Mouse (Mus musculus): ENCODE data around the gene Syt16. TPM values are rescaled to one million over a fixed set of nuclear protein-coding genes. Genes with fewer than 3 reads are reported as not detected.

The Syt16 gene
- total and polyA plus RNA-seq, 2 experiments from 2014 or later: 102 to 114 TPM

DNA sequence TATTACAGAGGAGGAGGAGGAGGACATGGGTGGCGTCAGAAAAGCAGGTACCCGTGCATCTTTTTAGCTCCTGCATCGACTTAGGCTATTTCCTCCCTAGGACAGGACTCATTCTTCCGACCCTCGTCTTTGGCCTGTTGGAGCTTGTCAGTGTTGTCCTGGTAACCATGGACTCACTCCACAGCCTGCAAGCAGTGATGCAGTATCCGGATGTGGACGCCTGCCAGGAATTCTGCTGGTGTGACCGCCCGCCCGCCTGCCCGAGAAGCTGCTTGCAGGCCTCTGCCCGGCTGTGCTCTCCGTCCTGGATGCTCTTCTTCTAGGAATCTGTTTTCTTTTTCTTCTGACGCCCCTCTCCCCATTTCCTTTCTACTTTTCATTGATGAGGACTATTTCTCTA, 14.9 kb upstream of the Syt16 start:
- Histone ChIP-seq H3K27me3 (ENCODE audit: insufficient read depth, low read length) (no peaks in the 10 kb centered on the region), H3K4me2 (ENCODE audit: low read depth) (no peak overlapping the region), H3K4me3 (ENCODE audit: low read depth, low read length) (no peak overlapping the region), H3K9ac (no peak overlapping the region), H3K27ac (ENCODE audit: low read depth, low read length) (no peak overlapping the region), H3K36me3 (ENCODE audit: insufficient read depth) (peaks cover 49% of the 10 kb centered on the region), H3K4me1 (ENCODE audit: insufficient read depth) (no peaks in the 10 kb centered on the region), H3K9me3 (ENCODE audit: low read length) (no peaks in the 10 kb centered on the region)
- no peak for TF ChIP-seq CTCF (IDR thresholded peaks at IDR 0.05; ENCODE audit: low read depth)
- WGBS: 25% methylated on average over 14 of the region's 14 CpGs
- peak; percentile 89 for ATAC-seq
- peak; percentile 84 for DNase-seq

DNA sequence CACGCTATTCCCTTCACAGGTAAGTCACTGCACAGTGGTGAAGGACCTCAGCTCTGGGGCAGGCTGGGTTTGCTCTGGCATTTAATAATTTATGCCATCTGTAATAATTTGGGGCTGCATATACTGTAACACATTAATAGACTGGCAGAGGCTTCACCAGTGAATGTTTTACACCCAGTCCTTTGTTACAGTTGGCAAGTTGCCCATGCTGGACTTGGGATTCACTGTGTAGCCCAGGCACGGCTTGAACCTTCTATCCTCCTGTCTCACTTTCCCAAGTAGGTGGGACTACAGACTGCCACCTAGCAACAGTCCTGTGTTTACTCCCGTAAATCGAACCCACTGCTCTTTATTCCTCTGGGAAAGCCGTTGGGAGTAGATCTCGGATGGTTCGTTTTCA, 11.2 kb upstream of the Syt16 start:
- DNase-seq: no peak
- 76% methylated on average over 7 of the region's 7 CpGs for WGBS

DNA sequence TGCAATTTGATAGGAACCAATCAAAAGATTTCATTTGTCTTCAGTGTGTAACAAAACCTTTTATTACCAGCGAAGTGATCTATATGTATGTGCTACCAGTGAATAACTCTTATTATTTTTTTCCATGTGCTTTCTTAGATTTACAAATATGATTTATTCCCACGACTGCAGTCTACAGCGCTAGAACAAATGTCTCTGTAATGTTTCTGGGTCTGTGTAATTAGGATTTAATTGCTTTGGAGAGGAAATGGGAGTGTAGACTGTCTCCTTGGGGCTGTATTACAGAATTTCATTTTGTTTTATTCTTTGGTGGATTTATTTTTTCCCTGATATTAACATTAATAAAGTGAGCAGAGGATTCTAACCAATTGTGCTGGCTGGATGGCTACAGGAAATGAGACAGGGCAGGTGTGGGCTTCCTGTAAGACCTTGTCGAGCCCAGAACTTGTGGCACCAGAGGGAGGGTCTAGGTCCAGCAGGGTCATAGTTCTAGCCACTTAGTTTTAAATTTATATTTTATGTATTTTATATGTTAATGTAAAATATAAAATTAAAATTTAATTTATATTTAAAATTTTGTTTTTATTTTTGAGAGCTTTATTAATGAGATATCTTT, 9.0 kb upstream of the Syt16 start:
- H3K27ac ChIP-seq (ENCODE audit: low read depth, low read length): no peak overlapping the region
- H3K27me3 ChIP-seq (ENCODE audit: insufficient read depth, low read length): no peaks in the 10 kb centered on the region
- no peaks in the 10 kb centered on the region for H3K4me1 ChIP-seq (ENCODE audit: insufficient read depth)
- H3K9me3 ChIP-seq (ENCODE audit: low read length): no peaks in the 10 kb centered on the region
- DNase-seq (no peak), ATAC-seq (no peak)
- no peak overlapping the region for H3K9ac ChIP-seq
- TF ChIP-seq CTCF (IDR thresholded peaks at IDR 0.05; ENCODE audit: low read depth): no peak
- WGBS: 81% methylated on average over 4 of the region's 4 CpGs
- no peak overlapping the region for H3K4me3 ChIP-seq (ENCODE audit: low read depth, low read length)
- H3K36me3 ChIP-seq (ENCODE audit: insufficient read depth): peaks cover 16% of the 10 kb centered on the region
- H3K4me2 ChIP-seq (ENCODE audit: low read depth): no peak overlapping the region

More for the DNA sequence above, 11.2 kb upstream of the Syt16 start:
- Histone ChIP-seq H3K36me3 (ENCODE audit: insufficient read depth) (peaks cover 26% of the 10 kb centered on the region), H3K9ac (no peak overlapping the region), H3K27ac (ENCODE audit: low read depth, low read length) (0 out of 2 replicates have a peak overlapping the region, but pooled peaks have one; percentile 43), H3K4me1 (ENCODE audit: insufficient read depth) (no peaks in the 10 kb centered on the region), H3K4me2 (ENCODE audit: low read depth) (no peak overlapping the region), H3K4me3 (ENCODE audit: low read depth, low read length) (no peak overlapping the region), H3K27me3 (ENCODE audit: insufficient read depth, low read length) (no peaks in the 10 kb centered on the region), H3K9me3 (ENCODE audit: low read length) (no peaks in the 10 kb centered on the region)
- TF ChIP-seq CTCF (IDR thresholded peaks at IDR 0.05; ENCODE audit: low read depth): no peak
- no peak for ATAC-seq

DNA sequence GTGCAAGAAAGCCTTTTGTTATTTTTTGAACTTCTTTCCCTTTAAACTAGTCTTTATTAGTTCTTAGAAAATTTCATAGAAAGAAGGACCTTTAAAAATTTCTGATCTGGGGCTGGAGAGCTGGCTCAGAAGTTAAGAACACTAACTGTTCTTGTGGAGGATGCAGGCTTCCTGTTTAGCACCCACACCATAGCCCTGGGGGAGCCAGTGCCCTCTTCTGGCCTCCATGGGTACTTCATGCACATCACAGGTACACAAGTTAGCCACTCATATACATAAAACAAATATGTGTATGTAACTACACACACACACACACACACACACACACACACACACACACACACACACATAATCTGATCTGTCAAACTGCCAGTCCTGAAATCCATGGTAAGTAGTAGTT, 7.9 kb upstream of the Syt16 start:
- Histone ChIP-seq H3K36me3 (ENCODE audit: insufficient read depth) (peaks cover 9% of the 10 kb centered on the region), H3K4me3 (ENCODE audit: low read depth, low read length) (no peak overlapping the region), H3K27me3 (ENCODE audit: insufficient read depth, low read length) (no peaks in the 10 kb centered on the region), H3K4me1 (ENCODE audit: insufficient read depth) (no peaks in the 10 kb centered on the region), H3K27ac (ENCODE audit: low read depth, low read length) (no peak overlapping the region), H3K4me2 (ENCODE audit: low read depth) (no peak overlapping the region), H3K9ac (no peak overlapping the region), H3K9me3 (ENCODE audit: low read length) (no peaks in the 10 kb centered on the region)
- peak; percentile 65 for TF ChIP-seq CTCF (IDR thresholded peaks at IDR 0.05; ENCODE audit: low read depth)
- DNase-seq: no peak
- no peak for ATAC-seq

DNA sequence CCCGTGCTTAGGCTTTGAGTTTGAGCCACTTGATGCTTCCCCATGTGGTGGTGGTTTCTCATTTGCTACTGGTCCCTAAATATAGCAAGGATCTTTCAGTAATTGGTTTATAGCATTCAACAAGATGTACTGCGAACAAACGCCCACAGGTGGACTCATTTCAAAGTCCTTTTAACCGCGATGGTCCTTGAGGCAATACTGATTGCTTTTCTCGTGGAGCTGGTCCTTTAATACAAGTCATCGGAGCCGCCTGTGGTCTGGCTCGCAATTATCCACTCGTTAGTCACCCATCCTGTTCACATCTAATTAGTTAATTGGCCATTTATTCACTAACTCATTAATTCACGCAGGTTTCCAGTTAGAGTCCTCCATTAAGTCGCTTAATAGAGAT, 560 bp upstream of the Syt16 start:
- peak; percentile 18; the same call in 1 of the 2 replicates for TF ChIP-seq CTCF (IDR thresholded peaks at IDR 0.05; ENCODE audit: low read depth)
- peak overlapping the region; percentile 88 for H3K27ac ChIP-seq (ENCODE audit: low read depth, low read length)
- peak overlapping the region; percentile 87 for H3K9ac ChIP-seq
- DNase-seq (peak; percentile 53), ATAC-seq (peak; percentile 44)
- H3K4me2 ChIP-seq (ENCODE audit: low read depth): peak overlapping the region; percentile 73
- H3K27me3 ChIP-seq (ENCODE audit: insufficient read depth, low read length): no peaks in the 10 kb centered on the region
- peaks cover 12% of the 10 kb centered on the region for H3K4me1 ChIP-seq (ENCODE audit: insufficient read depth)
- 15% methylated on average over 12 of the region's 12 CpGs for WGBS
- H3K4me3 ChIP-seq (ENCODE audit: low read depth, low read length): peak overlapping the region; percentile 64
- no peaks in the 10 kb centered on the region for H3K9me3 ChIP-seq (ENCODE audit: low read length)
- H3K36me3 ChIP-seq (ENCODE audit: insufficient read depth): no peaks in the 10 kb centered on the region

DNA sequence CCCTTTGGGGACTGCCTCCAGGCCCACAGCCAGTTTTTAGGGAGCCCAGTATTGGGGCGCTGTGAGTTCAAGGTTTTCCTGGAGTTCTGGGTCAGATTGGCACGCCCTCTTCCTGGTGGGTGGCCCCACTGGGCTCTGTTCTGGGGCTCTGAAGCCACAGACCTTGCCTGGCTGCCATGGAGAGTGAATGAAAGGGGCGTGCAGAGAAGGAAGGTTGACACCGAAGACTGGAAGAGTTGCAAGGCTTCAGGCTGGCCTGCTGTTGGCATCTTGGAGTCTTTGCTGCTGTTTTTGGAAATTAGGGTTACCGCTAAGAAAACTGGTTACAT, 631 bp downstream of the Syt16 start:
- peak; percentile 65 for DNase-seq
- no peak for TF ChIP-seq CTCF (IDR thresholded peaks at IDR 0.05; ENCODE audit: low read depth)
- ATAC-seq: peak; percentile 51

DNA sequence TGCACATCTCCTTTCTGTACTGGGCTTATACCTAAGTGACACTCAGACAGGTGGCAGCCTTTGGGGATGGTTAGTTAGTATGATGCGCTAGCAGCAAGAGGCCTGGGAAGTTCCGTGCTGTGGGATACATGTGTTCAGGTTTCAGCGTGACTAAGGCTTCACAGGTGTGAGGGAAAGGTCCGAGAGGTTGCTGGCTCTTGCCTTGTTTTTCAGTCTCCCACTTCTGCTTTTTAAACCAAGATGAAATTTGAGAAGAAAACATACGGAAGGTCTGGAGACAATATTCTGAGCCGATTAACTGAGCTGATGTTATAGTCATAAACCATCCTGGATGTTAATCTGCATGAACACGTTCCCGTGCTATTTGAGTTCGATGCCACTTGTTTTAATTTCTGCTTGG, 5.0 kb downstream of the Syt16 start:
- H3K27me3 ChIP-seq (ENCODE audit: insufficient read depth, low read length): no peaks in the 10 kb centered on the region
- no peak overlapping the region for H3K4me3 ChIP-seq (ENCODE audit: low read depth, low read length)
- no peaks in the 10 kb centered on the region; the same call in 1 of the 2 replicates for H3K36me3 ChIP-seq (ENCODE audit: insufficient read depth)
- no peak for TF ChIP-seq CTCF (IDR thresholded peaks at IDR 0.05; ENCODE audit: low read depth)
- no peak overlapping the region for H3K9ac ChIP-seq
- no peak overlapping the region for H3K27ac ChIP-seq (ENCODE audit: low read depth, low read length)
- no peak for ATAC-seq
- WGBS: 90% methylated on average over 9 of the region's 9 CpGs
- DNase-seq: no peak
- H3K4me2 ChIP-seq (ENCODE audit: low read depth): no peak overlapping the region
- H3K4me1 ChIP-seq (ENCODE audit: insufficient read depth): peaks cover 6% of the 10 kb centered on the region; the same call in 1 of the 2 replicates
- H3K9me3 ChIP-seq (ENCODE audit: low read length): no peaks in the 10 kb centered on the region

More for the DNA sequence above, 631 bp downstream of the Syt16 start:
- Histone ChIP-seq H3K36me3 (ENCODE audit: insufficient read depth) (no peaks in the 10 kb centered on the region), H3K4me3 (ENCODE audit: low read depth, low read length) (peak overlapping the region; percentile 64), H3K9me3 (ENCODE audit: low read length) (no peaks in the 10 kb centered on the region), H3K9ac (peak overlapping the region; percentile 87), H3K4me1 (ENCODE audit: insufficient read depth) (peaks cover 12% of the 10 kb centered on the region), H3K27me3 (ENCODE audit: insufficient read depth, low read length) (no peaks in the 10 kb centered on the region), H3K27ac (ENCODE audit: low read depth, low read length) (peak overlapping the region; percentile 88), H3K4me2 (ENCODE audit: low read depth) (peak overlapping the region; percentile 73)
- 19% methylated on average over 5 of the region's 5 CpGs for WGBS

All from forebrain, postnatal 0 days (tissue).